Mouse (Mus musculus): Measurements from ENCODE around the gene Sgsh.

DNA sequence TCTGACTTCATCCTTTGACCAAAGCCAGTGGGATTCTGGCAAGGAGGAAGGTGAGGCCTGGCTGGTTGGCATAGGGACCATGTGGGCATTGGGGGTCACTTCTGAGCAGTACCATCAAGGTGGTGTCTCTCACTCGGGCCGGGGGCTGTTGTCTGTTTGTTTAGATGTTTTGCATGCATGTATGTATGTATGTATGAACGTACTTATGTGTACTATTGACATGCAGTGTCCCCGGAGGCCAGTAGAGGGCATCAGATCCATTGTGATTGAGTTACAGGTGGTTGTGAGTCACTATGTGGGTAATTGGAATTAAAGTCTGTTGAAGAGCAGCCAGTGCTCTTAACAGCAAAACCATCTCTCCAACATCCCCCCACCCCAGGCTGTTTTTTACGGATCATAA, 15.7 kb downstream of the Sgsh start:
- TF ChIP-seq EP300 (IDR thresholded peaks at IDR 0.05) (no peak), CTCF (IDR thresholded peaks at IDR 0.05) (peak; percentile 95)

Measured in lung, postnatal 0 days (tissue).